Mouse (Mus musculus): ENCODE measurements at regions not wholly inside any gene's neighbourhood (a gene's known extent, or its start where the extent isn't known, plus 50 kb on each side); places are given as distances from the start of the nearest gene placed in this dataset.

DNA sequence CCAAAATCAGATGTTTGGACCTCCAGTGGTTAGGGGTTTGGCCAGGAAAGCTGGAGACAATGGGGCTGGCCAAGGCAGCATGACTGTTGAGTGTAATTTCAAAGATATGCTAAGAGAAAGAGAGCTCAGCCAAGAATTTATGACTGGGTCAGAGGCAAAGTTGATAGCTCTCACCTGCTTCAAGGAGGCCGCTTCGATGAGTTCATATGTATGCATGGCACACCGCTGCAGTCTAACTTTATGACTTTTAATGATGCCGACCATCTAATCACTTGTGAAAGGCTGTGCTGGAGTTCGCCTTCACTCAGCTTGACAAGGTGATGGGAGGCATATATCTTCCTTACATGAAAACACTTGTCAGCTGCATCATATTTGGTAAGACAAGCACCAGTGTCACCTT lies 225.4 kb upstream of the Ednra start:
- Histone ChIP-seq H3K4me1 (ENCODE audit: control insufficient read depth, insufficient read depth, low read length) (no peaks in the 10 kb centered on the region), H3K36me3 (ENCODE audit: control insufficient read depth, insufficient read depth, low read length) (no peaks in the 10 kb centered on the region), H3K9me3 (ENCODE audit: control insufficient read depth, low read length) (no peaks in the 10 kb centered on the region), H3K4me3 (ENCODE audit: low read length) (no peak overlapping the region), H3K27me3 (ENCODE audit: control insufficient read depth, insufficient read depth, low read length) (no peaks in the 10 kb centered on the region), H3K27ac (ENCODE audit: low read depth, low read length) (no peak overlapping the region), H3K9ac (ENCODE audit: low read depth, low read length) (no peak overlapping the region), H3K4me2 (replicated peaks; ENCODE audit: low read depth, low read length) (no peak overlapping the region)
- 70% methylated on average over 5 of the region's 5 CpGs for WGBS
- no peak for ATAC-seq (ENCODE audit: low FRiP score, low TSS enrichment)

DNA sequence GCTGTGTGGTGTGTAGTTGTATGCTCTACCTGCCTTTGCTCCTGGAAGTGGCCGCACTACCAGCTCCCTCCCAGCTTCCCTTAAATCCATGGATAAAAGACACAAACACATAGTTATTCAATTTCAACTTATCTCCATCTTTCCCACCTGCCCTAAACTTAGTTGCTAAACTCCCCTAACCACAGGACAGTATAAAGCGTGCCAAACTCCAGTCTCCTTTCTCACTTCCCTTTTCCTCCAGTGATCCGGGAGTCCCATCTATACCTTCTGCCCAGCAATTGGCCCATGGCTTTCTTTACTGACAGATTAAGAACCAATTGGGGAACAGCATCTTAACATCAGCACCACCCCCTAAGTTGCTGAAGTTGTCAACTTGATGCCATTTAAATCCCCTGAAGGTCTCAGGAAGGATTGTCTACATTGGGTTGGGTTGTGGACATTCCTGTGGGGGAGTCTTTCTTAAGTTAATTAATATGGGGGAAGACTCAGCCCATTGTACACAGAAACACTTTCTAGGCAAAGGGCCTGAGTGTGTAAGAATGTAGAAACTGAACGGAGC lies 234.6 kb upstream of the Ednra start:
- H3K9me3 ChIP-seq (ENCODE audit: control insufficient read depth, low read length) = no peaks in the 10 kb centered on the region
- WGBS = 87% methylated on average over 4 of the region's 4 CpGs
- no peaks in the 10 kb centered on the region for H3K4me1 ChIP-seq (ENCODE audit: control insufficient read depth, insufficient read depth, low read length)
- H3K27me3 ChIP-seq (ENCODE audit: control insufficient read depth, insufficient read depth, low read length) = no peaks in the 10 kb centered on the region
- H3K9ac ChIP-seq (ENCODE audit: low read depth, low read length) = no peak overlapping the region
- H3K4me2 ChIP-seq (replicated peaks; ENCODE audit: low read depth, low read length) = no peak overlapping the region
- no peak for ATAC-seq (ENCODE audit: low FRiP score, low TSS enrichment)
- H3K27ac ChIP-seq (ENCODE audit: low read depth, low read length) = no peak overlapping the region
- H3K4me3 ChIP-seq (ENCODE audit: low read length) = no peak overlapping the region
- H3K36me3 ChIP-seq (ENCODE audit: control insufficient read depth, insufficient read depth, low read length) = no peaks in the 10 kb centered on the region

DNA sequence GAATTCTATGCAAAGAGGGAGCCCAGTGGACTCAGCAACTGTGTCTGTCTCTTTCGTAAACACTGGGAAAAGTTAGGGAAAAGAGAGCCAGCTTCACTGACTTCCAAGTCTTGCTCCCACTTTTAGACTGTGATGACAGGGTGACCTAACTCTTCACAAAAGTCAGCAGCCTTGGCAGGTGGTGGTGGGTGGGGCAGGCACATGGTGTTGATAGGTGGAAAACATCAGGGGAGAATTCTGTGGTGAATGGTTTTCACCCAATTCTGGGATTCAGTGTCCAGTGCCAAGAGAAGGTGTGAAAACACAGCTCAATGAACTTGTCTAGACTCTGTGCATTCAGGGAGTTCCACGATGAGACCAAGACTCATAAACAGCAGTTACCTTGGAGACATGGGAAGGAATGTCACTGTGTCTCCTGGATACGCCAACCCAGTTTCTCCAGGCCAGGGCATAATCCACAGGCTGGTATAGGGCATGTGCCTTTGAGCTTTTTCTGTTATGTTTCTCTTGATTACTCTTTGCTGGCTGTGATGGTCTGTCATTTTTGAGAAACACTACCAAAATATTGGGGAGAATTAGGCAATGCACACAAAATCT lies 238.9 kb upstream of the Ednra start:
- H3K9me3 ChIP-seq (ENCODE audit: control insufficient read depth, low read length) = no peaks in the 10 kb centered on the region
- no peak overlapping the region for H3K9ac ChIP-seq (ENCODE audit: low read depth, low read length)
- no peaks in the 10 kb centered on the region for H3K36me3 ChIP-seq (ENCODE audit: control insufficient read depth, insufficient read depth, low read length)
- WGBS = 78% methylated on average over 3 of the region's 3 CpGs
- H3K4me2 ChIP-seq (replicated peaks; ENCODE audit: low read depth, low read length) = no peak overlapping the region
- no peak for ATAC-seq (ENCODE audit: low FRiP score, low TSS enrichment)
- no peak overlapping the region for H3K4me3 ChIP-seq (ENCODE audit: low read length)
- H3K27ac ChIP-seq (ENCODE audit: low read depth, low read length) = no peak overlapping the region
- H3K4me1 ChIP-seq (ENCODE audit: control insufficient read depth, insufficient read depth, low read length) = no peaks in the 10 kb centered on the region
- no peaks in the 10 kb centered on the region for H3K27me3 ChIP-seq (ENCODE audit: control insufficient read depth, insufficient read depth, low read length)

DNA sequence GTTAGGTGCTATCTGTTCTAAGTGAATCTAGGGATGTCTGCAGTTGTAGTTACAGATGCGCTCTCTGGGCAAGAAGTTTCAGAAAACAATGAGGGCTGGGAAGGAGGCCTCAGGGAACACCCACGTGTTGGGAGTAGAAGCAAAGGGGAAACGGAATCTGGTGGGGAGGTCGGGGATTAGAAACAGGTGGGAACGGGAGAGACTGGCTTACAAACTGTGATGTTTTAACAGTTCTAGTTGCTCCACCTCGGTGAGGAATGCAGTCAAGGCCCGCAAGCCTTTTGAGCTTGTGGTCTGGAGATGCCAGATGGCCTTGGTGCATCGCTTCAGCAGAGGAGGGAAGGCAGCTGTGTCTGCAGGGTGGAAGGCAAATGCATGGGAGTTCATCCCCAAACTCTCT lies 242.7 kb upstream of the Ttc29 start:
- ATAC-seq (ENCODE audit: low FRiP score, low TSS enrichment) = no peak
- Histone ChIP-seq H3K4me2 (replicated peaks; ENCODE audit: low read depth, low read length) (no peak overlapping the region), H3K9me3 (ENCODE audit: control insufficient read depth, low read length) (no peaks in the 10 kb centered on the region), H3K36me3 (ENCODE audit: control insufficient read depth, insufficient read depth, low read length) (no peaks in the 10 kb centered on the region), H3K9ac (ENCODE audit: low read depth, low read length) (no peak overlapping the region), H3K4me1 (ENCODE audit: control insufficient read depth, insufficient read depth, low read length) (no peaks in the 10 kb centered on the region), H3K4me3 (ENCODE audit: low read length) (no peak overlapping the region), H3K27ac (ENCODE audit: low read depth, low read length) (no peak overlapping the region), H3K27me3 (ENCODE audit: control insufficient read depth, insufficient read depth, low read length) (no peaks in the 10 kb centered on the region)
- WGBS = 63% methylated on average over 8 of the region's 8 CpGs

DNA sequence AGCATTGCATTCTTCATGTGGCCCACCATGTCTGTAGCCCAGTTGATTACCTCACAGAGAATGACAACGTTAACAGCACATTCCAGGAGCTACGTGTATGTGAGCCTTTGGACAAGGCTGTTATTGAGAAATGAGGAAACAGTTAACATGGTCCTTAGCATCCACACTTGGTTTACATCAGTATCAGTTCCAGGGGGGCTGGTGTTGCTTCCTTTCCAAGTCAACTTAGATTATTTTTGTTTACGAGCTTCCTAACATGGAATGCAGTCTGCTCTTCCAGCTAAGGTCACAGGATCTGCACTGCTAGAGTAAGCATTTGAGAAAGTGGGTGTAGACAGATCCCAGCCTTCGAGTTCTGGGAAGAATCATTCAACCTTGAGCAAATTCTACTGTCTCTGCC lies 239.4 kb upstream of the Ttc29 start:
- Histone ChIP-seq H3K27me3 (ENCODE audit: control insufficient read depth, insufficient read depth, low read length) (no peaks in the 10 kb centered on the region), H3K4me2 (replicated peaks; ENCODE audit: low read depth, low read length) (no peak overlapping the region), H3K4me3 (ENCODE audit: low read length) (no peak overlapping the region), H3K36me3 (ENCODE audit: control insufficient read depth, insufficient read depth, low read length) (no peaks in the 10 kb centered on the region), H3K27ac (ENCODE audit: low read depth, low read length) (no peak overlapping the region), H3K4me1 (ENCODE audit: control insufficient read depth, insufficient read depth, low read length) (no peaks in the 10 kb centered on the region), H3K9me3 (ENCODE audit: control insufficient read depth, low read length) (no peaks in the 10 kb centered on the region), H3K9ac (ENCODE audit: low read depth, low read length) (no peak overlapping the region)
- ATAC-seq (ENCODE audit: low FRiP score, low TSS enrichment) = no peak
- WGBS = 59% methylated on average over 4 of the region's 4 CpGs

DNA sequence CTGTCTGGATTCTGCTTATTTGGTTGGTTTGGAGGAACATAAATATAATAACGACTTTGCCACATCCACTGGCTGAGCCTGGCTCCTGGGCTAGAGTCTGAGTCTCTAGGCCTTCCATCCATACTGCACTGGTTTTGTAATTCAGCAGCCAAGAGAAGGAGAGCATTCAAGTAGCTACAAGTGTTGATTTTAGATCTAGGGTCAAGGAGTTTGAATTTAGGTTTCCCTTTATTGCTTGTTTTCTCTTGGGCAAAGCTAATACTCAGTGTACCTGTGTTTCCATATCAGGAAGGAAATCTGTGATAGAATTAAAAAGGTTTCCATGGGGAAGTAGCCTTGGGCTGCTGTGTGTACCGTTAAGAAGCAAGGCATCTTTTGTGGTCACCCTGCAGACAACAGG lies 234.0 kb upstream of the Ttc29 start:
- H3K9ac ChIP-seq (ENCODE audit: low read depth, low read length) = no peak overlapping the region
- no peak overlapping the region for H3K27ac ChIP-seq (ENCODE audit: low read depth, low read length)
- no peaks in the 10 kb centered on the region for H3K27me3 ChIP-seq (ENCODE audit: control insufficient read depth, insufficient read depth, low read length)
- H3K9me3 ChIP-seq (ENCODE audit: control insufficient read depth, low read length) = no peaks in the 10 kb centered on the region
- H3K36me3 ChIP-seq (ENCODE audit: control insufficient read depth, insufficient read depth, low read length) = no peaks in the 10 kb centered on the region
- no peaks in the 10 kb centered on the region for H3K4me1 ChIP-seq (ENCODE audit: control insufficient read depth, insufficient read depth, low read length)
- no peak overlapping the region for H3K4me2 ChIP-seq (replicated peaks; ENCODE audit: low read depth, low read length)
- 68% methylated on average over 2 of the region's 2 CpGs for WGBS
- H3K4me3 ChIP-seq (ENCODE audit: low read length) = no peak overlapping the region
- no peak for ATAC-seq (ENCODE audit: low FRiP score, low TSS enrichment)

DNA sequence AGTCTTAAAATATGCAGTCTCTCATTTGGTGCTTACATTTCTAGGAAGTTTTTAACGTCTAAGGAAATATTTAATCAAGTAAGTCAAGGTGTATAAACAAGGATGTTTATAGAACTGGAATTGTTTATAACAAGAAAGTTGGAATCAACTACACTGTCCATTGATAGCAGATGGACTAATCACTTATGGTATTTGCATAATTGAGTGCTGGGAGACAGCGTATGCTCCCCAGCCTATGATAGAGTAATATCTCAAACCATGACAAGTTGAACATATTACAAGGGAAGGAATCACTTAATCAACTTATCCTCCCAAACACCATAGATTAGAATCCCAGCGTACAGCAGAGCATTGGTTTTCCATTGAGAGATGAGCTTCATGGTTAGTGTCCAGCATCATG lies 232.4 kb upstream of the Ttc29 start:
- WGBS = 87% methylated on average over 3 of the region's 3 CpGs
- no peaks in the 10 kb centered on the region for H3K36me3 ChIP-seq (ENCODE audit: control insufficient read depth, insufficient read depth, low read length)
- H3K27ac ChIP-seq (ENCODE audit: low read depth, low read length) = no peak overlapping the region
- H3K9ac ChIP-seq (ENCODE audit: low read depth, low read length) = no peak overlapping the region
- H3K27me3 ChIP-seq (ENCODE audit: control insufficient read depth, insufficient read depth, low read length) = no peaks in the 10 kb centered on the region
- ATAC-seq (ENCODE audit: low FRiP score, low TSS enrichment) = no peak
- no peaks in the 10 kb centered on the region for H3K4me1 ChIP-seq (ENCODE audit: control insufficient read depth, insufficient read depth, low read length)
- H3K4me3 ChIP-seq (ENCODE audit: low read length) = no peak overlapping the region
- H3K9me3 ChIP-seq (ENCODE audit: control insufficient read depth, low read length) = no peaks in the 10 kb centered on the region
- H3K4me2 ChIP-seq (replicated peaks; ENCODE audit: low read depth, low read length) = no peak overlapping the region

DNA sequence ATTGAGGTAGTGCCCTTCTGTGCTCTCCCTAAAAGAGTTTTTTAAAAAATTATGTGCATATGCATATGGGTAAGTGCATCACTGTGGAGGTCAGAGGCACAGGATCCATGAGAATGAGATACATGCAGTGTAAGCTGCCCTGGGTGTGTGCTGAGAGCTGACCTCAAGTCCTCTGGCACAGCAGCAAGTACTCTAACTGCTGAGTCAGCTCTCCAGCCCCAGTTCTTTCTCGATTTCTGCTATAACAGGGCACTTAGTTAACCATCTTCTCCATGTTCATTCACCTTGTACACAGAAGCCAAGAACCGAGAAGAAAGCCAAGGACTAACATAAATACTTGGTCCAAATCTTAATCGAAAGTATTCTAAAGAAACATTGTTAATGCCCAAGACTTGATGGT lies 231.1 kb upstream of the Ttc29 start:
- no peaks in the 10 kb centered on the region for H3K4me1 ChIP-seq (ENCODE audit: control insufficient read depth, insufficient read depth, low read length)
- H3K9me3 ChIP-seq (ENCODE audit: control insufficient read depth, low read length) = no peaks in the 10 kb centered on the region
- H3K4me3 ChIP-seq (ENCODE audit: low read length) = no peak overlapping the region
- ATAC-seq (ENCODE audit: low FRiP score, low TSS enrichment) = no peak
- H3K9ac ChIP-seq (ENCODE audit: low read depth, low read length) = no peak overlapping the region
- no peaks in the 10 kb centered on the region for H3K36me3 ChIP-seq (ENCODE audit: control insufficient read depth, insufficient read depth, low read length)
- H3K27ac ChIP-seq (ENCODE audit: low read depth, low read length) = no peak overlapping the region
- 85% methylated on average over 3 of the region's 3 CpGs for WGBS
- H3K27me3 ChIP-seq (ENCODE audit: control insufficient read depth, insufficient read depth, low read length) = no peaks in the 10 kb centered on the region
- H3K4me2 ChIP-seq (replicated peaks; ENCODE audit: low read depth, low read length) = no peak overlapping the region

DNA sequence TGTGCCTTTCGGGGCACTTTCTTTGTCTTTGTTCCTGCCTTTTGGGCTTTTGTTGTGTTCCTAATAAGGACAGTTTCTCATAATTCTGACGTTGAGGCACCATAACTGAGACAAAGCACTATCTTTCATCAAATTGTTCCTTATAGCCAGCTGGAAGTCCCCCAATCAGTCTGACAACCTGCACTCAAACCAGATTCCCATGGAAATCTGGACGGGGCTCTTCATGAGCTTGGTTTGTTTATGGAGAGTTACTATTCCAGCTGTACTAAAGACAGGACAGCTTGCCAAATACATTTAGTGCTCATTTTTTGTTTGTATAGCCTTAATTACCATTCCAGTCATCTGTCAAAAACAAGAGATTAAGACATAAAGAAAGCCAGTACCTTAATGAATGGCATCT lies 229.6 kb upstream of the Ttc29 start:
- no peak overlapping the region for H3K27ac ChIP-seq (ENCODE audit: low read depth, low read length)
- 69% methylated on average over 3 of the region's 3 CpGs for WGBS
- H3K4me1 ChIP-seq (ENCODE audit: control insufficient read depth, insufficient read depth, low read length) = no peaks in the 10 kb centered on the region
- H3K27me3 ChIP-seq (ENCODE audit: control insufficient read depth, insufficient read depth, low read length) = no peaks in the 10 kb centered on the region
- H3K9me3 ChIP-seq (ENCODE audit: control insufficient read depth, low read length) = no peaks in the 10 kb centered on the region
- H3K36me3 ChIP-seq (ENCODE audit: control insufficient read depth, insufficient read depth, low read length) = no peaks in the 10 kb centered on the region
- no peak overlapping the region for H3K4me2 ChIP-seq (replicated peaks; ENCODE audit: low read depth, low read length)
- H3K9ac ChIP-seq (ENCODE audit: low read depth, low read length) = no peak overlapping the region
- H3K4me3 ChIP-seq (ENCODE audit: low read length) = no peak overlapping the region
- ATAC-seq (ENCODE audit: low FRiP score, low TSS enrichment) = no peak

Data from kidney, embryonic 14.5 days (tissue).